Mouse (Mus musculus): ENCODE data around the gene Lrp6. TPM values are rescaled to one million over a fixed set of nuclear protein-coding genes. Genes with fewer than 3 reads are reported as not detected.
A peak's percentile ranks its signal among the peaks of the same experiment; 100 is the strongest.

Lrp6 gene
- total RNA-seq, 2 experiments from 2014 or later: 17.2 to 36.1 TPM

GRCm38 (mm10) chr6:134443198-134443904 is 123.4 kb downstream of the Lrp6 start:
- ATAC-seq (replicated peaks; ENCODE audit: poor library complexity, severe bottlenecking): no peak

GRCm38 (mm10) chr6:134442219-134442618 is 124.5 kb downstream of the Lrp6 start:
- ATAC-seq (replicated peaks; ENCODE audit: poor library complexity, severe bottlenecking): no peak

GRCm38 (mm10) chr6:134441716-134442115 is 125.0 kb downstream of the Lrp6 start:
- no peak for ATAC-seq (replicated peaks; ENCODE audit: poor library complexity, severe bottlenecking)

DNA sequence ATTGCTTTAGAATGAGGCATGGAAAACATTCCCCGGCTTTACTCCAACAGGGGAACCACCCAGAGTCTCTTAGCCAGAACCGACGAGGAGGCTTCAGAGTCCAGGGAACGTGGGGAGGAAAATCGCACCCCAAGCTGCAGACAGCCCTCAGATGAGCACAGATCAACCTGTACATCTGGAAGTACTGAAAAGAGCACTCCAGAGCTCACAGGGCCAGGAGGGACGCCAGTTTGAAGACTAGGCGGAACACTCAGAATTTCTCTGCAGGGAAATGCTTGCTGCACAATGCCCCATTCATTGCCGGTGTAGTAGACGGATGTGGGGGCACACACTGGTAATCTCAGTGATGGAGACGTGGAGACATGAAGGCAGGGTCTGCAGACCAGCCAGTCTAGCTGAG is 126.7 kb downstream of the Lrp6 start:
- ATAC-seq (replicated peaks; ENCODE audit: poor library complexity, severe bottlenecking): no peak

DNA sequence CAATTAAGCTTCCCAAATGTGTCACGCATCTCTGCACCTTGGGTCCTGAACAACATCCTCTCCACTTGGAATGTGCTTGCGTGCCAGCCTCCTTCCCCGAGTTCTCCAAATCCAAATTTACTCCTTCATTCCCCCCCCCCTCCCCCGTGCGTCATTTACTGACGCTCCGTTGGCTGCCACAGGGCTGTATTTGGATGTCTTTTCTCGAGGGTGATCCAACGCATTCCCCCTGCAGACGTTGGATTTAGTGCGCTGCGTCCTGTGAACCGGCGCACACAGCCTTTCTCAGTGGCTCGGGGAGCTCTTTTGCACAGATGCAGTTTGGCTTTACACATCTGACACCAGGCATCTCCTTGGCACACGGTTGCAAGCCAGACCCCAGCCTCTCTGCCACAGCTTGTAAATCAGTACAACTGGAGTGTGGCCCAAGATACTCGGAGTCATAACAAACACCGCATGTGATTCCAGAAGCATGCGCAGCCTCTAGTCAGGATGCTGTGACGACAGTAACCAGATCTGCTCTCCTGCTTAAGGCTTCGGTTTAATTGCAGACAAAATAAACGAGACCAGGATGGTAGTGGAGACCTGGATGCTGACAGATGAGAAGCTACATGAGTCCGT is 127.3 kb downstream of the Lrp6 start:
- ATAC-seq (replicated peaks; ENCODE audit: poor library complexity, severe bottlenecking): no peak

DNA sequence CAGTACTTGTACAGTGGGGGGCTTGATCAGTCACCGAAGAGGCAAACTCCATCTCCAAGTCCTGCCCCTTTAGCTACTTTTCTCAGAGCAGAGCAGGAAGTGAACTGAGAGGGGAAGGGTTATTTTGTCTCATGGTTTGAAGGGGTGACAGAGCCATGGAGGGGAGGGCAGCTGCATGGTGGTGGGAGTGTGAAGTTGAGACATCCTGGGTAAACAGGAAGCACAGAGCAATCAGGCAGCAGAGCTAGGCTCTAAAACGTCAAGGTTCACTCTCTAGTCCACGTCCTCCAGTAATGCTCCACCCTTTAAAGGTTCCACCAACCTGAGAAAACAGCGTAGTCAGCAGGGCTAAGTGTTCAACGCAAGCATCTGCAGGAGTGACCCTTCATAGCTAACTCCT is 129.8 kb downstream of the Lrp6 start:
- ATAC-seq (replicated peaks; ENCODE audit: poor library complexity, severe bottlenecking): 0 out of 2 replicates have a peak, but pooled peaks have one; percentile 22

DNA sequence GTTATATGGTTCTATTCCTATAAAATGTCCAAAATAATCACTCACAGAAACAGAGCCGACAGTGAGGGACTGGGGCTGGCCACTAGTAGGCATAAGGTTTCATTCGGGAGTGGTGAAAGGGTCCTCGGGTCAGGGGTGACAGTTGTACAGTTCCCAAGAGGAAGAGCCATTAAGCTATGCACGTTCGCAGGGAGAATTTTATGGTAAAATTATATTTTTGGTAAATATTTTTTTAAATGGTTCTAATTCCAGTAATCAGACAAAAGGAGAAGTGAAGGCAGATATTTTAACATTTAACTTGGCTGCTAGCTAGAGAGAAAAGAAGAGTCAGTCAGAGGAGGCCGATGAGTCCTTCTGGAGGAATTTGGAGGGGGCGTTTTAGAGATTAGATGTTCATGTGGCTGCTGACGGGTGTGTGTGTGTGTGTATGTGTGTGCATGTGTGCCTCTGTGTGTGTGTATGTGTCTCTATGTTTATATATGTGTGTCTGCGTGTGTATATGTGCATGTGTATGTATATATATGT is 131.8 kb downstream of the Lrp6 start:
- no peak for ATAC-seq (replicated peaks; ENCODE audit: poor library complexity, severe bottlenecking)

GRCm38 (mm10) chr6:134434044-134434443 is 132.7 kb downstream of the Lrp6 start:
- no peak for ATAC-seq (replicated peaks; ENCODE audit: poor library complexity, severe bottlenecking)

DNA sequence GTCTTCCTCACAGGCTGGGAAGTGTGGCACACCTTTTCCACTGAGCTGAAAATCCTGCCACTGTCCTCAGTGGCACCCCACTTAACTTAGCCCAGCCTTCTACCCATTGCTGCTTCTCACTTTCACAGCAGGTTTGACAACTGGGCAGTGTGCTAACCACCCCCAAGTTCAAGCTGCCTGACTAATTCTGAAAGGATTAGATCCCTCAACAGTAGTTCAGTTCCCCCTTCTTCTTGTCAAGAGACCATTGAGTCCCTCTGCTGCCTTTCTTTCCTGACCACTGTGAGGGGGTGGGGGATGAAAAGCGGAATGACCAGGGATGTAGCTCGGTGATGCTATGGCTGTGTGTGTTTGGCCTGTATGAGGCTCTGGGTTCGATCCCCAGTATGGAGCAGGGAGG is 133.5 kb downstream of the Lrp6 start:
- ATAC-seq (replicated peaks; ENCODE audit: poor library complexity, severe bottlenecking): no peak

- ATAC-seq (replicated peaks; ENCODE audit: poor library complexity, severe bottlenecking): no peak
These were observed 135.2 kb downstream of the Lrp6 start for GRCm38 (mm10) chr6:134431583-134431982.

DNA sequence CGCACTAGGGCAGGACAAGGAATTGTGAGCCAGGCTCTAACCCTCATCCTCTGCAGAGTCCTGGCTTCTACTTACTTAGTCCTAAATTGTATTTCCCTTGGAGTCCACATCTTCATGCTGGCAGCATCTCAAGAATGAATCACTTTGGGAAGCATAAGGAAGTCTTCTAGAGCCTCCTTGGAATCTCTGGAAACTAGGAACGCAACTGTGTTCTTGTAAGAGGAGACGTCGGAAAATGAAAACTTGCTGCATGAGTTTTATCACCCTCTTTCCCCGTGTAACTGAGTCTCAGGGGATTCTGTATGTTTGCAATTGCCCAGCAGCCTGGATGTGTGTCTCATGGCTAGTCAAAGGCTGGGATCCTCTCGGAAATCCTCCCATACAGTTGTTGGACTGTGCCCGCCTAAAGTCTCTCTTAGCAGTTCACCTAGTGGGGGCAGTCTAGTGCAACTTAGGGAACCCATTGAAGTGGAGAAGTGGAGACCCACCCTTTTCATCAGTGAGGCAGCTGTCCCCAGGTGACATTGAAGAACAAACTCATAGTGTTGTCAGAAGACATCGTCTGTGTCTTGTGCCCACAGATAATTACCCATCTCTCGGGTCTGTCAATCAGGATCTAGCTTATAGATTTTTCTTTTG is 136.5 kb downstream of the Lrp6 start:
- no peak for ATAC-seq (replicated peaks; ENCODE audit: poor library complexity, severe bottlenecking)

DNA sequence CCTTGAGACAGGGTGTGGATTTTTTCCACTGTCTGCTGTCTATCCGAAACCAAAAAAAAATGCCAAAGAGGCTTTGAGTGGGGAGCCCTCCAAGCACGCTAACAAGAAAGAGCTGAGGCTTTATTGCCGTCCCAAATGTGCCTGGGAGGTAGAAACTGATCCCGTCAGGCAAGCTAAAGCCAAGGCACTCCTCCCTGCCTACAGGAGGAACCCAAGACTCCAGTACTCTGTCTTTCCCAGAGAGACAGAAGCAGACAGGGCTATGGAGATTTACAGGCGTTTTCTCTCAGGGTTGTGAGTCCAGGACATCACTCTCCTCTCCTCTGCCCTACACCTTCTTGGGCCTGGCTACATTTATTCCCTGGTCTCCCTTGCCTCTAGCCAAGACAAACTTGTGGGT is 138.3 kb downstream of the Lrp6 start:
- no peak for ATAC-seq (replicated peaks; ENCODE audit: poor library complexity, severe bottlenecking)

DNA sequence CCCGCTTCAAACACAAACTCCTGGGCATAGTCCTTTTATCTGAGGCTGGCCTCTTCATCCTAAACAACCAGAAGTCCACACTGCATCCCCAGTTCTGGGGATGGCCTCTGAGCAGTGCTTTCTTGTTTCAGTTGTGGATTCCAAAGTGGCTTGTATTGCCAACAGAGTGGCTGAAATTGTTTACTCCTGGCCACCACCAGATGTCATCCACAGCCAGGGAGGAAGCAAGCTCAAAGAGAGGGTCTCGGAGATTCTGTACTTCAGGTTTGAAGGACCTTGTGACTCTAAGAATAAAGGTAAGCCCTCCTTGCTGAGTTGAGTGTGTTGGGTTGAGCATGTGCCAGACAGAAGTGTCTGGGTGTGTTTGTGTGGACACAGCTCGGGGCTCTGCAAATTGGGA is 139.6 kb downstream of the Lrp6 start:
- no peak for ATAC-seq (replicated peaks; ENCODE audit: poor library complexity, severe bottlenecking)

GRCm38 (mm10) chr6:134425216-134425717 is 141.5 kb downstream of the Lrp6 start:
- peak; percentile 85 for ATAC-seq (replicated peaks; ENCODE audit: poor library complexity, severe bottlenecking)

- no peak for ATAC-seq (replicated peaks; ENCODE audit: poor library complexity, severe bottlenecking)
These were observed 144.8 kb downstream of the Lrp6 start for GRCm38 (mm10) chr6:134421921-134422320.

- ATAC-seq (replicated peaks; ENCODE audit: poor library complexity, severe bottlenecking): no peak
These were observed 146.4 kb downstream of the Lrp6 start for GRCm38 (mm10) chr6:134420375-134420774.

GRCm38 (mm10) chr6:134417886-134418285 is 148.9 kb downstream of the Lrp6 start:
- ATAC-seq (replicated peaks; ENCODE audit: poor library complexity, severe bottlenecking): no peak

DNA sequence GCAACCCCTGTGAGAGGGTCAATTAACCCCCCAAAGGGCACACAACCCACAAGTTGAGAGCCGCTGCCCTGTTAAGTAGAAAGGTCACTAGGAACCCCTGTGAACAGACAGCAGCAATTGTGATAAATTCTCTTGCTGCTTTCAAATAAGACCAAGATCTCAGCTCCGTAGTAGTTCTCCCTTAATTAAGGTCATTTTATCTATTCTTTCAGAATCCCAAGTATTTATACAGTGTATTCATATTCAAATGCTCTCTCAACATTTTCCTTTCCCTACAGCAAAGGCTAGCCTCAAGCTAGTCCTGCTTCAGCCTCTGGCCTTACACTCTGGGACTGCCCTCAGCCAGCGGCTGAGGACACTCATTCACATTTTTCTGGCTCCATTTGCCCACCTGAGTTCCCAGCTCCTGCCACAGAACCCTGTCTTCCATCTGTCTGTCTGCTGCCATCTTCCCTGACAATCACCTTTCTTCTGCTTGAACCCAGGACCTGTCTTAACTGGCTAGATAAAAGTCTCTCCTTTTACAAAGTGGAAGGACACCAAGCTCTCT is 150.1 kb downstream of the Lrp6 start:
- no peak for ATAC-seq (replicated peaks; ENCODE audit: poor library complexity, severe bottlenecking)

- ATAC-seq (replicated peaks; ENCODE audit: poor library complexity, severe bottlenecking): no peak; the same call in 1 of the 2 replicates
These were observed 152.3 kb downstream of the Lrp6 start for GRCm38 (mm10) chr6:134414532-134414883.

- peak; percentile 96 for ATAC-seq (replicated peaks; ENCODE audit: poor library complexity, severe bottlenecking)
These were observed 152.8 kb downstream of the Lrp6 start for GRCm38 (mm10) chr6:134413706-134414531.

Data from granulocyte monocyte progenitor cell, adult 5-6 weeks (primary cell).